Mouse (Mus musculus): ENCODE measurements around the gene Tas1r3. TPM values are rescaled to one million over a fixed set of nuclear protein-coding genes. Genes with fewer than 3 reads are reported as not detected.

Tas1r3 gene
- under 1 TPM; 0.11 to 0.26 TPM for total RNA-seq (2021)
- long read RNA-seq, experiment 1 = 0 reads
- long read RNA-seq, experiment 2 = 0 reads

DNA sequence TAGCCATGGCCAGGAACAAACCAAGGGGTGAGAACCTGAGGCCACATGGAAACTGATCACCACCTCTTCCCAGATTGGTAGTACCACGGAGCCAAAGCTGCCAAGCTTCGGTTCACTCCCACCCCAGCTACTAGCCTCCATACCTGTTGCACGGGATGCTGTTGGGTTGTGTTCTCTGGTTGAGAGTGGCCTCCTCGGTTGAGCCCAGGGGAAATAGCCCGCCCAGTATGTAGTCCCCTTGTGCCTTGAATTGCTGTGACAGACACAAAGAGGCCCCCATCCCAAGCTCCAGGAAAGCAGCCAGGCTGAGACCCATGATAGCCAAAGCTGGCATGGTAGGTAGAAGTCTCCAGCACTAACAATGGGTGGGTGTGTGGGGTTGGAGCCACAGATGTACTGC lies at the start of gene Tas1r3:
Gene Tas1r3, minus strand, starts transcription at position 362 of the 400 bp plus-strand sequence.
- no peak for DNase-seq

DNA sequence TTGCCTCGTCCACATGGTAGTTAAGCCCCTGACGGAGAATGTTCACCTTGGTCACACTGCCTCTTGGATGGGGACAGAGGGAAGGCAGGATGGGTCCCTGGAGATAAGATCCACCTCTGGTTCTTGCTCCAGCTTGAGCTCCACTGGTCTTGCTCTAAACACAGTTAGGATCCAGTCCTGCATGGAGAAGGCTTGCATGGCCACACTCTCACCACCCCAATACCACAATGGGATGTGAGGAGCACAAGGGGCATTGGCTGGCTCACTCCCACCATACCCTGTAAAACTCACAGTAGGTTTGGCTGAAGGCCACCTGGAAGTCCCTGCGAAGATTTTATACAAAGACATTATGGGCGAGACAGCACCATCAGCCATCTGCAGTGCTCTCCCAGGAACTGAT lies 45.6 kb upstream of the Tas1r3 start:
- no peak for DNase-seq

GRCm38 (mm10) chr4:155908281-155908680 lies 45.1 kb upstream of the Tas1r3 start:
- peak; percentile 3 for DNase-seq

DNA sequence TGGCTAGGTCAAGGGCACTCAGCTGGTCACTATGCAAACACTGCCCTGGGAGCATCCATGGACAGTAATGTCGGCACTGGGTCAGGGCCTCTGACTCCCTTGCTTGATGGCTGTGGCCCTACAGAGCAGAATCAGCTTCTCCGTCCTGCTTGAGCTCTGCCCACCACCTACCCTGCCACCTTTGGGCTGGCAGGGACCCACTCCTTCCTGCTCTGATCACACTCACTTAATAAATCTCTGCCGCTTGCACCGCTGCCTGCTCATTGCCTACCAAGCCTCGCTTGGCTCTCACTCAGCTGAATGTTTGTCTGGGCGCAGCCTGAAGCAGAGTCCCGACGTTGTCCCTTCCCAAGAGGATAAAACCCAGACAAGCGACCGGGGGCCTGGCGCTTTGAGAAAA lies 43.8 kb upstream of the Tas1r3 start:
- peak; percentile 2 for DNase-seq

DNA sequence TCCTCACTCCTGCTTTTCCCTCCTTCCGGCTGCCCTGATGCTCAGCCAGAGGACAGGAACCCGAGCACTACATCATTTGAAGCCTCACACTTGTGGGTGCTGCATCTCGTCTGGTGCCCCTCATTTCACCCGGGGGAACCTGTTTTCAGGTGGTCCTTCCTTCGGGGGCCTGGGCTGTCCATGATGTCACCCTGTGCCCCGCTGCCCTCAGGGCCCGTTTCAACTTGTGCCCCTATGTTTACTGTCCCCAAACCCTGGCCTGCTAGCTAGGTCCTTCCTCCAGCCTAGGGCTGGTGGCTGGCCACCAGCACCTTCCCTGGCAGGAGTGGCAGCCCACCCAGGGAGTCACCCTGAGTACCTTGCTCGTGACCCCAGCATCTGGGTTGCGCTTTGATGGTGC lies 43.0 kb upstream of the Tas1r3 start:
- no peak for DNase-seq

- DNase-seq = peak; percentile 6
Observed at GRCm38 (mm10) chr4:155905634-155906033, 42.5 kb upstream of the Tas1r3 start.

DNA sequence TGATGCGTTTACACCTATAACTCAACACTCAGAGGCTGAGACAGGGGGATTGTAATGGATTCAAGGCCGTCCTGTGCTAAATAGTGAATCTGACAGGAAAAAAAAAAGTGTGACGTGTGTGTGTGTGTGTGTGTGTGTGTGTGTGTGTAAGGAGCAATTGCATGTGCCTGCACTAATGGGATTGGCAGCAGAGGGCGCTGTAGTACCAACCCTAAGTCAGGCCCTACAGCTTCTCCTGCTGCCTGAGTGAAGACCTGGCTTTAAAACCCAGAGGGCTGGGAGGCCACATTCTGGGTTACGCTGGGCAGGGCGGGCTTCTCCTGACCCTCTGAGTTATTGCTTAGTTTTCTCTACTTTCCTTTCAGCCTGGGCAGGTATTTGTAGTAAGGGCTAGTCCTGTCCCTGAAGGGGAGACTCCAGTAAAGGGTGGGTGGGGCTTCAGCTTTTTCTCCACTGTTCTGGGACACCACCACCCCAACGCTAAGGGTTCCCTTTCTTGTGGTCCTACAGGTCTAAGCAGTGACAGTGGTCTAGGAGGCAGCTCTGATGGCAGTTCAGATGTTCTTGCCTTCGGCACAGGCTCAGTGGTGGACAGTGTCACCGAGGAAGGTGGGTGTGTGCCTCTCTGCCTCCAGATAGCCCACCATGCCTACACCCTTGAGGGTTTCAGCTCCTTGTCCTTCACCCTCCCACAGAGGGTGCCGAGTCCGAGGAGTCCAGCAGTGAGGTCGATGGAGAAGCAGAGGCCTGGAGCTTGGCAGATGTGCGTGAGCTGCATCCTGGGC lies 41.3 kb upstream of the Tas1r3 start:
- peak; percentile 28 for DNase-seq

DNA sequence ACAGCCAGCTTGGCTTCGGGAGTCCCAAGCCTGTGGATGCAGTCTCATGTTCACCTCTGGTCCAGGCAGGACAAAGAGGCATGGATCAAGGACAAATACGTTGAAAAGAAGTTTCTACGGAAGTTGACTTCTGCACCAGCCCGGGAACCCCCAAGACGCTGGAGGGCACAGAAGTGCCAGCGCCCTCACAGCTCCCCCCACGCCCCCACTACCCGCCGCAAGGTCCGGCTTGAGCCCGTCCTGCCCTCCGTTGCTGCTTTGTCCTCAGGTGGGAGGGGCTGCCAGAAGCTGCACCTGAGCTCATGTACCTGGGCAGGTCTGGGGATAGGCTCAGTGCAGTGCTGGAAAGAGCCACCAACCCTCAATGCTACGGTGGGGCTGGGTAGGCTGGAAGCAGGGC lies 40.1 kb upstream of the Tas1r3 start:
- peak; percentile 4 for DNase-seq

GRCm38 (mm10) chr4:155901205-155901604 lies 38.0 kb upstream of the Tas1r3 start:
- DNase-seq = no peak

GRCm38 (mm10) chr4:155899355-155899754 lies 36.2 kb upstream of the Tas1r3 start:
- DNase-seq = no peak

GRCm38 (mm10) chr4:155898318-155898717 lies 35.2 kb upstream of the Tas1r3 start:
- no peak for DNase-seq

DNA sequence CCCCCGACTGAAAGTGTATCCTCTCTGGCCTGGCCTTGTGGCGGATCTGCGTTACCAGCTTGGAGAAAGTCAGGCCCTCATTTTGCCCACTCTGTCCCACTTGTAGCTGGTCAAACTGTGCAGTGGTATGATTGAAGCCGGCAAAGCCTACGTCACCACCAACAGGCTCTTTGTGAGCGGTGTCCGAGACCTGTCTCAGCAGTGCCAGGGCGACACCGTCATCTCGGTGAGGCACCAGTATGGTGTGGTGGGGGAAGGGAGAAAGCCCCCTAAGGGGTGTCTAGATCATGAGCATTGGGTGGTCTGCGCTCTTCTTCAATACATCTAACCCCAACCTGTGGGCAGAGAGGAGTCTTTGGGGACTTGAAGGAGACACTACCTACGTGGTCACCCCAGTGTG lies 33.3 kb upstream of the Tas1r3 start:
- no peak for DNase-seq

DNA sequence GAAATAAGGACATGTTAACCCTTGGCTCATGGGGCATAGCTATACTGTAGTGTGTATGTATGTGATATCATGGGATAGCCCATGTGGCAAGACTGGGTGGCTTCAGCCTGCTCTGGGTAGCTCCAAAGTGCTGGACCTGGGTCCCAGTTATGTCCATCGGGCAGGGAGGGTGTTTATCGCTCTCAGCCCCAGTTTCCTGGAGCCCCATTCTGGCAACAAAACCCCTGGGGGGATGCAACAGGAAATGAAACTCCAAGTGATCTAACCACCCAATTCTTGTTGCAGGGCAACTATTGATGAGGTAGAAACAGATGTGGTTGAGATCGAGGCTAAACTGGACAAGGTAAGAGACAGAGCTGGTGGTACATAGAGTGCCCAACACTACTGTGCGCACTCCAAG lies 32.7 kb upstream of the Tas1r3 start:
- no peak for DNase-seq

GRCm38 (mm10) chr4:155895216-155895615 lies 32.1 kb upstream of the Tas1r3 start:
- DNase-seq = peak; percentile 62

DNA sequence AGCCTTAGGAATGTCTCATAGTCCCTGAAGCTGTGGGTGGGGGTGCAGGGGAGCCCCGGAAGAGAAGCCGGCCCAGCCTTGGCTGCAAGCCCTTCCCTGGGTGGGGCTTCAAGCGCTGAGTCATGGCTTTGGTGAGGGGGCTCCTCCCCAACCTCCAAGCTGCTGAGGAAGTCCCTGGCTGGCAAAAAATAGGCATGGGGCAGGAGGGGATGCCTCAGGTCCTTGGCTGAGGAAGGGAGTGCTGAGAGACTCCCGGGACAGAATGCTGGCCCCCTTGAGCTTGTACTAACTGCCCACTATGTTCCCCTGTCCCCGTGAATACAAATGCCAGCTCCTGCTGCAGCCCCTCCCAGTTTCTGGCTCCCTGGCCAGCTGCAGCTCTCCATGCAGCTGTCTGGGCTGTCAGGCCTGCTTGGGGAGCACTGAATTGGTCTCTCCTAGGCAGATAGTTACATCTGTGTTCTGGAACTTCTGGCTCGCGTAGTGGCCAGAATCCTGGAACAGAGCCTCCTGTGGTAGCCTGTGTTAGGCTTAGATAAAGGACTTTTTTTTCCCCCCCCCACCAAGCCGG lies 31.2 kb upstream of the Tas1r3 start:
- peak; percentile 77 for DNase-seq

GRCm38 (mm10) chr4:155893212-155893690 lies 30.1 kb upstream of the Tas1r3 start:
- no peak for DNase-seq

GRCm38 (mm10) chr4:155892438-155893211 lies 29.5 kb upstream of the Tas1r3 start:
- DNase-seq = no peak

GRCm38 (mm10) chr4:155892017-155892416 lies 28.9 kb upstream of the Tas1r3 start:
- DNase-seq = peak; percentile 90

DNA sequence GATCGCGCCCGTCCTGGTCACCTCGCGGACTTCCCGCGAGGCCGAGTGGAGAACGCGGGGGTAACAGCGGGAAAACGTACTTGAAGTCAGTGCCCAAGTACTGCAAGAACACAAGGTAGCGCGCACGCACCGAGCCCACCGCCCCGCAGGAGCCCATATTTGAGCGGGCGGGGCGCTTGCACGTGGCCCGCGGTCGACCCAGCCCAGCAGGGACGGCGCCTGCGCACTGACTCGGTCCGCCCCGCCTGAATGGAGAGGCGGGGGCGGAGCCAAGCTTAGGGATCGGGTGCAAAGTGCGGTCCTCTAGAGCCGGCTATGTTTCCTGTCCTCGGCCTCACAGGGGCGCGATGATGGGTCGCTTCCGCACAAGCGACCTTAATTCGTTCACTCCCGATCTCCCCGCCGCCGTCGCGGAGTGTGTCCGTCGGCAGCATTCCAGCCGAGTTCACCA lies 28.4 kb upstream of the Tas1r3 start, which contains the start of the genes Pusl1 and Acap3:
Gene Pusl1, minus strand, starts transcription at position 231 of the 451 bp plus-strand sequence.
Gene Acap3, plus strand, starts transcription at position 272 of the 451 bp plus-strand sequence.
- peak; percentile 99 for DNase-seq

DNA sequence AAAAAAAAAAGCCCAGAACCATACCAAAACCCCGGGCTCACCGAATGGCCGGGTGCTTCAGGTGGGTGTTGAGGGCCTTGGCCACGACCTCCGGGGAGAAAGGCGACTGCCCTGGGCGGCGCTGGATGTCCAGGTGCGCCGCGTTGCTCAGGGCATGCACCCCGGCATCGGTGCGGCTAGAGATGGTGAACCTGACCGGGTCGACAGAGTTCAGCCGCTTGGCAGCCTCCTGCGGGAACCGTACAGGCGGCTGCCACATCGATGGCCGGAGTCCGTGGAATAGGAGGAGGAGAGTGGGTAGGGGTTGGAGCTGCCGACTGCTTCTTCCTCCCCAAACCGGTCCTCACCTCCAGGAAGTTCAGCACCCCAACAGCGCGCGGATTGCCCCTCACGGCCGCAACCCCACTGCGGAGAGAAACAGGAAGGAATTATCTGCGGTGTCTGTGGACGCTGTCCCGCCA lies 27.9 kb upstream of the Tas1r3 start:
- DNase-seq = peak; percentile 31

DNA sequence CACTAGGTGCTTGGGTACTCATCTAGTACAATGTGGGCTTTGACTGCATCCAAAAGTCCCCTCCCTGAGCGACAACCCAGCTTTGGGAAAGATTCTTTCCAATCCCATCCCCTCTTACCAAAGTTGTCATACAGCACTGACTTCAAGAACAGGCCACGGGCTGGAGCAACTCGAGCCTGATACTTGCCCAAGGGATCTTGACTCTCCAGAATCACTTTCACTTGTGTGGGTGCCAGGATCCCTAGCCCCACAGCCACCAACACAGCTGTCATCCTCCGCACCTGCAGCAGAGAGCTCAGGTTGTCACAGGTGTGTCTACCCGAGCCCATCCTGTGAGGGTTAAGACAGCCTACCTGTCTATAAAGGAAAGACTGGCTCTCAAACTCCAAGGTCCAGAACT lies 26.2 kb upstream of the Tas1r3 start:
- DNase-seq = no peak

DNA sequence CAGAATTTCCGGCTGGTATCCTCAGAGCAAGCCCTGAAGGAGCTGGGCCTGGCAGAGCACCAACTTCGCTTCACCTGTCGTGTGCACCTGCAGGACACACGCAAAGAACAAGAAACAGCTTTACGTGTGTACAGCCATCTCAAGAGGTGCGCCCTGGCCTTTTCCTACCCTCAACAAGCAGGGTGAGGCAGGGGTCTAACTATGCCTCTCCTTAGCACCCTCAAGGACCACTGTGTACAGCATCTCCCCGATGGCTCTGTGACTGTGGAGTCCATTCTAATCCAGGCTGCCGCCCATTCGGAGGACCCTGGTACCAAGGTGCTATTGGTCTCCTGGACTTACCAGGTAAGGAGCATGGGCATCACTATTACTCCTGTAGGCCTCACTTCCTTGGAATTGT lies 25.0 kb upstream of the Tas1r3 start:
- DNase-seq = no peak

DNA sequence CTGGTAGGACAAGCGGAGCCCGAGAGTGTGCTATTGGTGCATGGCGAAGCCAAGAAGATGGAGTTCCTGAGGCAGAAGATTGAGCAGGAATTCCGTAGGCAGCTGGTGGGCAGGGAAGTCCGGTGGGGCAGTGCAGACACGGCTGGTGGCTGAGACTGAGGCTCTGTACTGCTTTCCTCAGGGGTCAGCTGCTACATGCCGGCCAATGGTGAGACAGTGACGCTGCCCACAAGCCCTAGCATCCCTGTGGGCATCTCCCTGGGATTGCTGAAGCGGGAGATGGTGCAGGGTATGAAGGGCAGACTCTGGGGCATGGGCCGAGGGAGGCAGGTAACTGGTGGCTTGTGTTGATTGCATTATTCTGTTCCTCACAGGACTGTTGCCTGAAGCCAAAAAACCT lies 24.5 kb upstream of the Tas1r3 start:
- DNase-seq = no peak

All from gastrocnemius, postnatal 10 days (tissue).